In the genomic region with DNA sequence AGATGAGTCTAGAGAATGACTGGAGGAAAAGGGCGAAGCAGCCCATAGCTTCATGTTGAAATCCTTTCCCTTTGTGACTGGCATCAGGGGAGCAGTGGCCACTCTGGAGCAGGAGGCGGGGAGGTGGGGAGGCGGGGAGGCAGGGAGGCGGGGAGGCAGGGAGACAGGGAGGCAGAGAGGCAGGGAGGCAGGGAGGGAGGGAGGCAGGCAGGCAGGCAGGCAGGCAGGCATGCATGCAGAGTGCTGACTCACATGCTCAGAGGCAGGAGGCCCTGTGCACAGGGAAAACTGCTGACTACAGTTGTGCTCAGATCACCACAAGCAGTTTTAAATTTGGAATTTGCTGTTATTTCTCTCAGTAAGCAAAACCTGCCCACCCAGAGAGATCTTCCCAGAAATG, we compare ENCODE assay signal across 10 mouse cellular contexts. TPM values are rescaled to one million over a fixed set of nuclear protein-coding genes. Genes with fewer than 3 reads are reported as not detected.
DNase-seq lines count a peak whose midpoint lies in the region; ATAC-seq lines count a peak whose summit lies in the region.
"Had no signal": no experiment of that assay in that cellular context is flagged by ENCODE, and none has a peak within 500 bp of the region (broad histone marks: within the 10 kb centered on the region; RNA-seq: fewer than 3 reads in every experiment).

No protein-coding gene starts in this region.

- peak; percentile 33 for DNase-seq in adrenal gland, postnatal 25 days
- peak; percentile 17 for DNase-seq in retina, postnatal 1 day
- DNase-seq in ovary, postnatal 10 days (ENCODE audit: low spot score) = no peak
- DNase-seq in hindbrain, embryonic 14.5 days (ENCODE audit: low spot score) = no peak

- peaks cover 4% of the 10 kb centered on the region for H3K27me3 ChIP-seq in megakaryocyte, embryonic 14.5 days (replicated peaks)
- no peaks in the 10 kb centered on the region for H3K27me3 ChIP-seq in kidney, embryonic 16.5 days (ENCODE audit: insufficient read depth, low read length)
- H3K27me3 ChIP-seq in forebrain, embryonic 12.5 days = no peaks in the 10 kb centered on the region
- H3K27me3 ChIP-seq in hindbrain, embryonic 14.5 days (ENCODE audit: control insufficient read depth, insufficient read depth, low read length) = no peaks in the 10 kb centered on the region
- H3K27me3 ChIP-seq: heart, embryonic 15.5 days had no signal

- 61% methylated on average over 2 of the region's 4 CpGs for WGBS in kidney, embryonic 16.5 days
- 42% methylated on average over 3 of the region's 4 CpGs for WGBS in forebrain, embryonic 12.5 days
- WGBS in hindbrain, embryonic 14.5 days = 40% methylated on average over 2 of the region's 4 CpGs

- no peak for ATAC-seq in megakaryocyte, adult 5-6 weeks (ENCODE audit: poor library complexity, severe bottlenecking)
- peak; percentile 92 for ATAC-seq in kidney, embryonic 16.5 days (ENCODE audit: low FRiP score, low TSS enrichment)
- no peak for ATAC-seq in forebrain, embryonic 12.5 days (ENCODE audit: low FRiP score)
- ATAC-seq in hindbrain, embryonic 14.5 days (ENCODE audit: low FRiP score) = no peak

- no peak overlapping the region for H3K4me2 ChIP-seq in kidney, embryonic 16.5 days (replicated peaks; ENCODE audit: low read depth, low read length)
- no peak overlapping the region for H3K4me2 ChIP-seq in forebrain, embryonic 12.5 days
- H3K4me2 ChIP-seq in hindbrain, embryonic 14.5 days (replicated peaks) = no peak overlapping the region
- H3K4me2 ChIP-seq: heart, embryonic 15.5 days had no signal

- peak overlapping the region; percentile 77 for H3K4me3 ChIP-seq in megakaryocyte, embryonic 14.5 days (replicated peaks)
- H3K4me3 ChIP-seq in kidney, embryonic 16.5 days (ENCODE audit: low read length) = no peak overlapping the region
- no peak overlapping the region for H3K4me3 ChIP-seq in forebrain, embryonic 12.5 days (replicated peaks)
- H3K4me3 ChIP-seq in hindbrain, embryonic 14.5 days (replicated peaks; ENCODE audit: low read length) = no peak overlapping the region
- H3K4me3 ChIP-seq: heart, embryonic 15.5 days; layer of hippocampus, adult 2 months had no signal

- H3K9ac ChIP-seq in kidney, embryonic 16.5 days (replicated peaks; ENCODE audit: low read length) = no peak overlapping the region
- no peak overlapping the region for H3K9ac ChIP-seq in forebrain, embryonic 12.5 days
- H3K9ac ChIP-seq in hindbrain, embryonic 14.5 days = no peak overlapping the region
- H3K9ac ChIP-seq: heart, embryonic 15.5 days had no signal

- H3K27ac ChIP-seq in kidney, embryonic 16.5 days (ENCODE audit: low read length) = no peak overlapping the region
- H3K27ac ChIP-seq in forebrain, embryonic 12.5 days = no peak overlapping the region
- no peak overlapping the region for H3K27ac ChIP-seq in hindbrain, embryonic 14.5 days
- H3K27ac ChIP-seq: heart, embryonic 15.5 days; layer of hippocampus, adult 2 months had no signal

- H3K36me3 ChIP-seq in megakaryocyte, embryonic 14.5 days (replicated peaks; ENCODE audit: low read length) = no peaks in the 10 kb centered on the region
- H3K36me3 ChIP-seq in kidney, embryonic 16.5 days (ENCODE audit: insufficient read depth, low read length) = no peaks in the 10 kb centered on the region
- H3K36me3 ChIP-seq in forebrain, embryonic 12.5 days (replicated peaks) = no peaks in the 10 kb centered on the region
- H3K36me3 ChIP-seq in hindbrain, embryonic 14.5 days (replicated peaks; ENCODE audit: control insufficient read depth, insufficient read depth) = no peaks in the 10 kb centered on the region
- H3K36me3 ChIP-seq: heart, embryonic 15.5 days had no signal

- peaks cover 41% of the 10 kb centered on the region for H3K4me1 ChIP-seq in megakaryocyte, embryonic 14.5 days
- no peaks in the 10 kb centered on the region for H3K4me1 ChIP-seq in kidney, embryonic 16.5 days (ENCODE audit: insufficient read depth, low read length)
- no peaks in the 10 kb centered on the region for H3K4me1 ChIP-seq in forebrain, embryonic 12.5 days
- no peaks in the 10 kb centered on the region for H3K4me1 ChIP-seq in hindbrain, embryonic 14.5 days (replicated peaks; ENCODE audit: control insufficient read depth, insufficient read depth, low read length)
- H3K4me1 ChIP-seq: heart, embryonic 15.5 days had no signal

- H3K9me3 ChIP-seq in megakaryocyte, embryonic 14.5 days = no peaks in the 10 kb centered on the region
- H3K9me3 ChIP-seq in kidney, embryonic 16.5 days (ENCODE audit: low read length) = no peaks in the 10 kb centered on the region
- H3K9me3 ChIP-seq in forebrain, embryonic 12.5 days = no peaks in the 10 kb centered on the region
- H3K9me3 ChIP-seq in hindbrain, embryonic 14.5 days (ENCODE audit: control insufficient read depth, low read length) = no peaks in the 10 kb centered on the region
- H3K9me3 ChIP-seq: heart, embryonic 15.5 days had no signal

RNA-seq across cellular contexts. Expression of a gene that starts 6.1 kb away (rescaled TPM):
- polyA plus RNA-seq in megakaryocyte, embryonic 14.5 days (2012; ENCODE audit: insufficient read depth, low replicate concordance) = 28.9 and 32.8 TPM in 2 replicates
- total RNA-seq in megakaryocyte, adult 5-6 weeks (2015) = 2.3 and 3.5 TPM in 2 replicates
- 4.2 and 8.2 TPM in 2 replicates for total RNA-seq in megakaryocyte, adult 5-6 weeks (2017)
- 2.0 and 4.5 TPM in 2 replicates for total RNA-seq in adrenal gland, postnatal 25 days (2021)
- polyA plus RNA-seq in kidney, embryonic 16.5 days (2015; fragmentation: Nextera tagmentation; extraction: Ambion mirVana) = 103 and 112 TPM in 2 replicates
- 58.6 and 62.9 TPM in 2 replicates for polyA plus RNA-seq in forebrain, embryonic 12.5 days (2016; fragmentation: Nextera tagmentation; extraction: Ambion mirVana)
- 14.5 and 17.5 TPM in 2 replicates for polyA plus RNA-seq in hindbrain, embryonic 14.5 days (2014; fragmentation: Nextera tagmentation; extraction: Ambion mirVana)

RNA-seq across cellular contexts. Expression of a gene that starts 11.3 kb away (rescaled TPM):
- polyA plus RNA-seq in megakaryocyte, embryonic 14.5 days (2012; ENCODE audit: insufficient read depth, low replicate concordance) = 0.35 and 1.5 TPM in 2 replicates
- total RNA-seq in megakaryocyte, adult 5-6 weeks (2015) = 4.8 and 5.0 TPM in 2 replicates
- 11.9 and 13.3 TPM in 2 replicates for total RNA-seq in megakaryocyte, adult 5-6 weeks (2017)
- 18.5 and 22.6 TPM in 2 replicates for total RNA-seq in adrenal gland, postnatal 25 days (2021)
- 46.9 and 52.3 TPM in 2 replicates for polyA plus RNA-seq in kidney, embryonic 16.5 days (2015; fragmentation: Nextera tagmentation; extraction: Ambion mirVana)
- polyA plus RNA-seq in forebrain, embryonic 12.5 days (2016; fragmentation: Nextera tagmentation; extraction: Ambion mirVana) = 27.1 and 28.2 TPM in 2 replicates
- polyA plus RNA-seq in hindbrain, embryonic 14.5 days (2014; fragmentation: Nextera tagmentation; extraction: Ambion mirVana) = 22.6 and 28.8 TPM in 2 replicates

RNA-seq across cellular contexts. Expression of a gene that starts 11.6 kb away (rescaled TPM):
- 3.3 and 4.1 TPM in 2 replicates for polyA plus RNA-seq in megakaryocyte, embryonic 14.5 days (2012; ENCODE audit: insufficient read depth, low replicate concordance)
- total RNA-seq in megakaryocyte, adult 5-6 weeks (2015) = 13.1 and 20.1 TPM in 2 replicates
- total RNA-seq in megakaryocyte, adult 5-6 weeks (2017) = 11.6 and 14.8 TPM in 2 replicates
- total RNA-seq in adrenal gland, postnatal 25 days (2021) = 8.6 and 10.8 TPM in 2 replicates
- polyA plus RNA-seq in kidney, embryonic 16.5 days (2015; fragmentation: Nextera tagmentation; extraction: Ambion mirVana) = 6.5 and 7.1 TPM in 2 replicates
- 2.1 and 2.6 TPM in 2 replicates for polyA plus RNA-seq in forebrain, embryonic 12.5 days (2016; fragmentation: Nextera tagmentation; extraction: Ambion mirVana)
- polyA plus RNA-seq in hindbrain, embryonic 14.5 days (2014; fragmentation: Nextera tagmentation; extraction: Ambion mirVana) = 3.2 and 3.9 TPM in 2 replicates

RNA-seq across cellular contexts. Expression of a gene that starts 21.8 kb away (rescaled TPM):
- polyA plus RNA-seq in megakaryocyte, embryonic 14.5 days (2012; ENCODE audit: insufficient read depth, low replicate concordance) = 104 and 138 TPM in 2 replicates
- 74.1 and 78.0 TPM in 2 replicates for total RNA-seq in megakaryocyte, adult 5-6 weeks (2015)
- 35.1 and 35.4 TPM in 2 replicates for total RNA-seq in megakaryocyte, adult 5-6 weeks (2017)
- total RNA-seq in adrenal gland, postnatal 25 days (2021) = 80.3 and 83.4 TPM in 2 replicates
- polyA plus RNA-seq in kidney, embryonic 16.5 days (2015; fragmentation: Nextera tagmentation; extraction: Ambion mirVana) = 216 and 238 TPM in 2 replicates
- polyA plus RNA-seq in forebrain, embryonic 12.5 days (2016; fragmentation: Nextera tagmentation; extraction: Ambion mirVana) = 208 and 218 TPM in 2 replicates
- 184 and 190 TPM in 2 replicates for polyA plus RNA-seq in hindbrain, embryonic 14.5 days (2014; fragmentation: Nextera tagmentation; extraction: Ambion mirVana)

RNA-seq across cellular contexts. Expression of a gene that starts 32.1 kb away (rescaled TPM):
- 2.7 and 4.0 TPM in 2 replicates for polyA plus RNA-seq in megakaryocyte, embryonic 14.5 days (2012; ENCODE audit: insufficient read depth, low replicate concordance)
- 0.71 and 1.3 TPM in 2 replicates for total RNA-seq in megakaryocyte, adult 5-6 weeks (2015)
- 0.70 and 2.5 TPM in 2 replicates for total RNA-seq in megakaryocyte, adult 5-6 weeks (2017)
- total RNA-seq in adrenal gland, postnatal 25 days (2021) = 22.7 and 25.2 TPM in 2 replicates
- 30.7 and 41.0 TPM in 2 replicates for polyA plus RNA-seq in kidney, embryonic 16.5 days (2015; fragmentation: Nextera tagmentation; extraction: Ambion mirVana)
- polyA plus RNA-seq in forebrain, embryonic 12.5 days (2016; fragmentation: Nextera tagmentation; extraction: Ambion mirVana) = 39.3 and 39.8 TPM in 2 replicates
- polyA plus RNA-seq in hindbrain, embryonic 14.5 days (2014; fragmentation: Nextera tagmentation; extraction: Ambion mirVana) = 27.4 and 29.5 TPM in 2 replicates

Comparison
In these comparisons a context has a peak if more than half of its experiments do, and no peak if none do; other contexts are left out.
1. DNase-seq: peak in adrenal gland, postnatal 25 days (single experiment) and retina, postnatal 1 day (single experiment); none in ovary, postnatal 10 days (single experiment) and hindbrain, embryonic 14.5 days (single experiment).